ENCODE assay signal across 23 mouse cellular contexts in genomic region chrX:47971366-47972128, GRCm38 (mm10). TPM values are rescaled to one million over a fixed set of nuclear protein-coding genes. Genes with fewer than 3 reads are reported as not detected.
DNase-seq lines count a peak whose midpoint lies in the region; ATAC-seq and TF ChIP-seq lines count a peak whose summit lies in the region.
"Had no signal": no experiment of that assay in that cellular context is flagged by ENCODE, and none has a peak within 500 bp of the region (broad histone marks: within the 10 kb centered on the region; RNA-seq: fewer than 3 reads in every experiment).

No protein-coding gene starts in this region.

- H3K4me1 ChIP-seq in intestine, embryonic 15.5 days (replicated peaks), result no peaks in the 10 kb centered on the region
- H3K4me1 ChIP-seq in intestine, postnatal 0 days (replicated peaks; ENCODE audit: control insufficient read depth, insufficient read depth, low read length), result no peaks in the 10 kb centered on the region
- peaks cover 5% of the 10 kb centered on the region for H3K4me1 ChIP-seq in ES-Bruce4 (ENCODE audit: control insufficient read depth, insufficient read depth, low read length)
- H3K4me1 ChIP-seq: embryonic facial prominence, embryonic 12.5 days; forebrain, embryonic 13.5 days; heart, embryonic 15.5 days; limb, embryonic 15.5 days had no signal

- H3K4me3 ChIP-seq in intestine, embryonic 15.5 days (replicated peaks), result no peak overlapping the region
- H3K4me3 ChIP-seq in intestine, postnatal 0 days (ENCODE audit: low read depth, low read length), result no peak overlapping the region
- H3K4me3 ChIP-seq in ES-Bruce4 (ENCODE audit: low read depth, low read length), result no peak overlapping the region; the same call in 1 of the 2 replicates
- H3K4me3 ChIP-seq: embryonic facial prominence, embryonic 12.5 days; erythroblast, embryonic 14.5 days; forebrain, embryonic 13.5 days; heart, embryonic 15.5 days; limb, embryonic 15.5 days had no signal

- H3K4me2 ChIP-seq in intestine, embryonic 15.5 days (replicated peaks), result 0 out of 2 replicates have a peak overlapping the region, but pooled peaks have one; percentile 11
- H3K4me2 ChIP-seq in intestine, postnatal 0 days (replicated peaks; ENCODE audit: low read depth), result no peak overlapping the region
- H3K4me2 ChIP-seq: embryonic facial prominence, embryonic 12.5 days; forebrain, embryonic 13.5 days; heart, embryonic 15.5 days; limb, embryonic 15.5 days had no signal

- peak; percentile 15 for DNase-seq in kidney, adult 18-20 months
- peak; percentile 23 for DNase-seq in kidney, postnatal 10 days
- no peak for DNase-seq in embryo, embryonic 10.5 days (ENCODE audit: low spot score)
- no peak for DNase-seq in cerebellum, adult 11 months
- DNase-seq: cerebellum, adult 9-11 months; gastrocnemius, postnatal 14 days; heart, adult 18-20 months; heart, postnatal 4 days; lung, postnatal 10 days; right cerebral cortex, postnatal 4 days; thymus, postnatal 4 days had no signal

- TF ChIP-seq CTCF in intestine, postnatal 0 days (IDR thresholded peaks at IDR 0.05; ENCODE audit: low read depth), result no peak
- TF ChIP-seq CTCF in ES-Bruce4 (IDR thresholded peaks at IDR 0.05; ENCODE audit: low read depth, low read length), result no peak

- H3K9ac ChIP-seq in intestine, embryonic 15.5 days, result no peak overlapping the region
- H3K9ac ChIP-seq in intestine, postnatal 0 days (ENCODE audit: low read depth, low read length), result no peak overlapping the region
- H3K9ac ChIP-seq in ES-Bruce4 (ENCODE audit: low read depth, poor library complexity, severe bottlenecking), result no peak overlapping the region
- H3K9ac ChIP-seq: embryonic facial prominence, embryonic 12.5 days; forebrain, embryonic 13.5 days; heart, embryonic 15.5 days; limb, embryonic 15.5 days had no signal

- ATAC-seq in intestine, embryonic 15.5 days, result peak; percentile 63
- ATAC-seq in intestine, postnatal 0 days, result no peak
- ATAC-seq in cerebellum, adult (ENCODE audit: insufficient number of reproducible peaks, low FRiP score, low TSS enrichment), result no peak
- ATAC-seq: CD4-positive, CD25-positive, alpha-beta regulatory T cell, adult 4 months; forebrain, embryonic 13.5 days; hindbrain, embryonic 16.5 days; midbrain, embryonic 16.5 days had no signal

- H3K27me3 ChIP-seq in intestine, embryonic 15.5 days (replicated peaks), result no peaks in the 10 kb centered on the region
- no peaks in the 10 kb centered on the region for H3K27me3 ChIP-seq in intestine, postnatal 0 days (replicated peaks; ENCODE audit: control insufficient read depth, insufficient read depth, low read length)
- H3K27me3 ChIP-seq in ES-Bruce4 (ENCODE audit: control insufficient read depth, insufficient read depth, low read length, poor library complexity, severe bottlenecking), result no peaks in the 10 kb centered on the region
- H3K27me3 ChIP-seq: embryonic facial prominence, embryonic 12.5 days; forebrain, embryonic 13.5 days; heart, embryonic 15.5 days; limb, embryonic 15.5 days had no signal

- TF ChIP-seq EP300 in ES-Bruce4 (IDR thresholded peaks at IDR 0.05; ENCODE audit: insufficient read depth, low read depth, low read length), result no peak

- H3K27ac ChIP-seq in intestine, embryonic 15.5 days, result no peak overlapping the region
- H3K27ac ChIP-seq in intestine, postnatal 0 days (ENCODE audit: low read depth, low read length), result no peak overlapping the region
- H3K27ac ChIP-seq in ES-Bruce4 (ENCODE audit: insufficient read depth, low read length), result peak overlapping the region; percentile 63
- H3K27ac ChIP-seq: embryonic facial prominence, embryonic 12.5 days; forebrain, embryonic 13.5 days; heart, embryonic 15.5 days; limb, embryonic 15.5 days had no signal

- WGBS in intestine, embryonic 15.5 days, result 60% methylated on average over 10 of the region's 10 CpGs
- WGBS in intestine, postnatal 0 days, result 44% methylated on average over 10 of the region's 10 CpGs

- H3K36me3 ChIP-seq in intestine, embryonic 15.5 days, result no peaks in the 10 kb centered on the region
- no peaks in the 10 kb centered on the region for H3K36me3 ChIP-seq in intestine, postnatal 0 days (ENCODE audit: control insufficient read depth, insufficient read depth)
- H3K36me3 ChIP-seq in ES-Bruce4 (ENCODE audit: control insufficient read depth, insufficient read depth, low read length, poor library complexity, severe bottlenecking), result no peaks in the 10 kb centered on the region
- H3K36me3 ChIP-seq: embryonic facial prominence, embryonic 12.5 days; heart, embryonic 15.5 days; limb, embryonic 15.5 days had no signal

- TF ChIP-seq POLR2A in ES-Bruce4 (IDR thresholded peaks at IDR 0.05; ENCODE audit: insufficient read depth, low read length), result no peak

- no peaks in the 10 kb centered on the region for H3K9me3 ChIP-seq in intestine, embryonic 15.5 days
- no peaks in the 10 kb centered on the region for H3K9me3 ChIP-seq in intestine, postnatal 0 days (ENCODE audit: control insufficient read depth)
- H3K9me3 ChIP-seq in ES-Bruce4 (replicated peaks; ENCODE audit: control insufficient read depth, insufficient read depth, low read length, poor library complexity, severe bottlenecking), result no peaks in the 10 kb centered on the region
- H3K9me3 ChIP-seq: embryonic facial prominence, embryonic 12.5 days; forebrain, embryonic 13.5 days; heart, embryonic 15.5 days; limb, embryonic 15.5 days had no signal

RNA-seq across cellular contexts. Expression of gene Ocrl, which starts 59.4 kb away (rescaled TPM):
- 15.7 and 16.9 TPM in 2 replicates for polyA plus RNA-seq in intestine, embryonic 15.5 days (2015; fragmentation: Nextera tagmentation; extraction: Ambion mirVana)
- polyA plus RNA-seq in intestine, postnatal 0 days (2015; fragmentation: Nextera tagmentation; extraction: Ambion mirVana), result 7.6 and 8.4 TPM in 2 replicates
- 43.7 and 45.1 TPM in 2 replicates for polyA plus RNA-seq in ES-Bruce4 (2011; ENCODE audit: insufficient read depth, insufficient read length, low read depth, missing spikeins)

Comparison
In these comparisons a context has a peak if more than half of its experiments do, and no peak if none do; other contexts are left out.
1. DNase-seq: peak in kidney, adult 18-20 months (single experiment) and kidney, postnatal 10 days (single experiment); none in embryo, embryonic 10.5 days (single experiment) and cerebellum, adult 11 months (single experiment).